Mouse (Mus musculus) lung, adult 2 months (tissue): ENCODE data around the gene Mafb. TPM values are rescaled to one million over a fixed set of nuclear protein-coding genes. Genes with fewer than 3 reads are reported as not detected.

Source experiments
- DNase-seq: peaks from one replicate; pipeline ENCODE4 v3.0.0; 2022
- H3K4me1 ChIP-seq: fragments of 200-500 bp; 2 replicates; pipeline ENCODE4 v1.6.1; 2011; ENCODE audit warnings: low read length; ENCODE audit not compliant: control insufficient read depth, insufficient read depth
- H3K4me3 ChIP-seq: fragments of 200-500 bp; replicated peaks from 2 replicates; pipeline ENCODE3; 2011; ENCODE audit warnings: low read depth, mild to moderate bottlenecking, control low read depth, low read length; ENCODE audit errors: extremely low read depth
- CTCF ChIP-seq: fragments of 200-500 bp; IDR thresholded peaks from 2 replicates; pipeline ENCODE4 v1.5.1; 2011; ENCODE audit warnings: mild to moderate bottlenecking, low read length, control low read depth; ENCODE audit not compliant: insufficient read depth
- POLR2A ChIP-seq: fragments of 200-500 bp; IDR thresholded peaks from 2 replicates; pipeline ENCODE4 v1.6.1; 2011; ENCODE audit warnings: low read depth, mild to moderate bottlenecking, control low read depth, low read length, borderline replicate concordance; ENCODE audit errors: extremely low read depth
- WGBS: fragments of 180-500 bp; shearing (Covaris S2); methylation state at CpG from one replicate; pipeline ENCODE4 v1.1.7; 2018; 5-methylcytosine and 5-hydroxymethylcytosine counted together
- polyA plus RNA-seq: library from polyadenylated mRNA; depleted of rRNA; stranded (reverse); fragments of >200 nt; gene quantifications from 2 replicates; pipeline ENCODE4 v1.2.3, GENCODE M21; 2012

Mafb gene
- polyA plus RNA-seq, 1 experiment, result 5.4 TPM

GRCm38 (mm10) chr2:160383418-160383817 lies 16.6 kb upstream of the Mafb start:
- TF ChIP-seq CTCF (no peak), POLR2A (no peak)
- Histone ChIP-seq H3K4me3 (no peak overlapping the region), H3K4me1 (no peaks in the 10 kb centered on the region)
- no peak for DNase-seq
- 56% methylated on average over 3 of the region's 3 CpGs for WGBS

GRCm38 (mm10) chr2:160378271-160378670 lies 11.4 kb upstream of the Mafb start:
- DNase-seq, result peak; percentile 46
- peak; percentile 84 for TF ChIP-seq CTCF
- TF ChIP-seq POLR2A, result no peak
- 53% methylated on average over 4 of the region's 4 CpGs for WGBS

GRCm38 (mm10) chr2:160376236-160376635 lies 9.4 kb upstream of the Mafb start:
- Histone ChIP-seq H3K4me1 (no peaks in the 10 kb centered on the region), H3K4me3 (no peak overlapping the region)
- no peak for TF ChIP-seq POLR2A
- no peak for TF ChIP-seq CTCF
- 50% methylated on average over 5 of the region's 5 CpGs for WGBS
- no peak for DNase-seq

More at GRCm38 (mm10) chr2:160378271-160378670, 11.4 kb upstream of the Mafb start:
- Histone ChIP-seq H3K4me3 (no peak overlapping the region), H3K4me1 (no peaks in the 10 kb centered on the region)

GRCm38 (mm10) chr2:160369653-160370420 lies 3.0 kb upstream of the Mafb start:
- Histone ChIP-seq H3K4me3 (no peak overlapping the region), H3K4me1 (peaks cover 16% of the 10 kb centered on the region)
- DNase-seq, result no peak
- TF ChIP-seq POLR2A (no peak), CTCF (no peak)
- 13% methylated on average over 25 of the region's 25 CpGs for WGBS

GRCm38 (mm10) chr2:160368422-160369357 lies 1.8 kb upstream of the Mafb start:
- H3K4me1 ChIP-seq, result peaks cover 17% of the 10 kb centered on the region
- no peak for DNase-seq
- no peak for TF ChIP-seq POLR2A
- TF ChIP-seq CTCF, result no peak
- 3% methylated on average over 52 of the region's 52 CpGs for WGBS
- H3K4me3 ChIP-seq, result no peak overlapping the region

- H3K4me3 ChIP-seq, result peak overlapping the region; percentile 67
- under 1% methylated on average over 45 of the region's 45 CpGs for WGBS
- peak; percentile 92 for TF ChIP-seq CTCF
- peak; percentile 21; the same call in 1 of the 2 replicates for TF ChIP-seq POLR2A
- peak; percentile 91 for DNase-seq
- peaks cover 17% of the 10 kb centered on the region for H3K4me1 ChIP-seq
These were observed 763 bp upstream of the Mafb start for GRCm38 (mm10) chr2:160367448-160368208.

- DNase-seq, result no peak
- TF ChIP-seq POLR2A (no peak), CTCF (no peak)
- H3K4me1 ChIP-seq, result peaks cover 17% of the 10 kb centered on the region
- peak overlapping the region; percentile 57 for H3K4me3 ChIP-seq
- 1% methylated on average over 93 of the region's 95 CpGs for WGBS
These were observed 520 bp downstream of the Mafb start for GRCm38 (mm10) chr2:160366111-160366979.
